Mouse (Mus musculus) liver, embryonic 12.5 days (tissue): Measurements from ENCODE around the gene Jazf1. TPM values are rescaled to one million over a fixed set of nuclear protein-coding genes. Genes with fewer than 3 reads are reported as not detected.

Experiments
- ATAC-seq: fragments of 200-750 bp; cut with Nextera tagmentation; 2 replicates; pipeline ENCODE4 v1.8.0; 2017; ENCODE audit warnings: moderate number of reproducible peaks, mild to moderate bottlenecking, moderate library complexity
- H3K27ac ChIP-seq: fragments of 300-500 bp; sonication (generic); 2 replicates; pipeline ENCODE4 v1.5.1; 2016; ENCODE audit warnings: mild to moderate bottlenecking
- H3K27me3 ChIP-seq: fragments of 300-500 bp; sonication (generic); replicated peaks from 2 replicates; pipeline ENCODE4 v1.6.1; 2016; ENCODE audit warnings: mild to moderate bottlenecking, moderate library complexity
- H3K36me3 ChIP-seq: fragments of 300-500 bp; sonication (generic); 2 replicates; pipeline ENCODE4 v1.6.1; 2016; ENCODE audit warnings: mild to moderate bottlenecking, moderate library complexity
- H3K4me1 ChIP-seq: fragments of 300-500 bp; sonication (generic); 2 replicates; pipeline ENCODE4 v1.6.1; 2016
- H3K4me2 ChIP-seq: fragments of 300-500 bp; sonication (generic); 2 replicates; pipeline ENCODE4 v1.6.1; 2016; ENCODE audit warnings: mild to moderate bottlenecking, moderate library complexity
- H3K4me3 ChIP-seq: fragments of 300-500 bp; sonication (generic); 2 replicates; pipeline ENCODE4 v1.5.1; 2016; ENCODE audit warnings: mild to moderate bottlenecking, moderate library complexity
- H3K9ac ChIP-seq: fragments of 300-500 bp; sonication (generic); 2 replicates; pipeline ENCODE4 v1.6.1; 2016; ENCODE audit warnings: mild to moderate bottlenecking, moderate library complexity
- H3K9me3 ChIP-seq: fragments of 300-500 bp; sonication (generic); replicated peaks from 2 replicates; pipeline ENCODE4 v1.6.1; 2016; ENCODE audit warnings: mild to moderate bottlenecking, moderate library complexity
- WGBS: fragments of 180-500 bp; shearing (Covaris S2); methylation state at CpG from one replicate; pipeline ENCODE4 v1.1.7; 2016; ENCODE audit not compliant: insufficient replicate concordance; 5-methylcytosine and 5-hydroxymethylcytosine counted together
- polyA plus RNA-seq: library from polyadenylated mRNA; unstranded; fragments of >200 nt; fragmentation: Nextera tagmentation; extraction: Ambion mirVana; gene quantifications from 2 replicates; pipeline ENCODE4 v1.2.1, GENCODE M21; 2016

Gene Jazf1
- polyA plus RNA-seq, 1 experiment from 2014 or later, result 1.3 TPM

DNA sequence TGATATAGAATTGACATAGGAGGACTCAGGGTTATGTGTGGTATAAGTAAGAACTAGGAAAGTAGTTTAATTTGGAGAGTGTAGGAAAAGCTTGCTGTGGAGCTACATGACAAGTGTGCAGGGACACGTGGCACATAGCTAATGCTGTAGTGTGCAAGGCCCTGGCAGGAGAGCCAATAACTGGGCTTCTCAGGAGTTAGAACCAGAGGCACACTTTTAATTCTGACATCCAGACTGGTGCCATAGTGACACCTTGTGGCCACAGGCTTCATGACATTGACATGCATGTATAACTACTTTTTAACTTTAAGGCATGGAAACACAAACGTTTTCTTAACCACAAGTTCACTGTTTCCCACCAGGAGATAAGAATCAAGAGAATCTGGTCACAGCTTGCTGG is 149.5 kb downstream of the Jazf1 start:
- H3K4me1 ChIP-seq, result no peaks in the 10 kb centered on the region
- peaks cover 6% of the 10 kb centered on the region; the same call in 1 of the 2 replicates for H3K27me3 ChIP-seq
- H3K4me2 ChIP-seq, result no peak overlapping the region
- no peak overlapping the region for H3K27ac ChIP-seq
- no peak overlapping the region for H3K4me3 ChIP-seq
- H3K9me3 ChIP-seq, result no peaks in the 10 kb centered on the region
- no peaks in the 10 kb centered on the region for H3K36me3 ChIP-seq
- no peak overlapping the region for H3K9ac ChIP-seq
- 2% methylated on average over 2 of the region's 2 CpGs for WGBS
- no peak for ATAC-seq

DNA sequence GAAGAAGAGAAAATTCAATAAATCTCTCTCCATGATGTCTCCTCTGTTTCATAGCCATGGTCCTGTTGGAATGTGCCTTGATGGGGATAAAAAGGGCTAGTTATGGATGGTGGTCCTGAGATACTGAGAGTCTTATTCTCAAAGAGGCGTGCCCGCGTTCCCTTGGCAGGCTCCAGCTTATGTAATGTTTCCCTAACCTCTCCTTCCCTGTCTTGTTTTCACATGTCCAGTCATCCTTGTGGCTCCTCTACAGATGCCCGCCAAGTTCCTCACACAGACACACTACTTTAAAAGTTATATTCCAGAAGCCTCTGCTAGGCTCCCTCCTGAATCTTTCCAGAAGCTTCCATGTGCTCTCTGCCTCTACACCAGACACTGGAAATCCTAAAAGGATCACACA is 151.0 kb downstream of the Jazf1 start:
- H3K4me3 ChIP-seq, result no peak overlapping the region
- peaks cover 6% of the 10 kb centered on the region; the same call in 1 of the 2 replicates for H3K27me3 ChIP-seq
- no peak for ATAC-seq
- no peak overlapping the region for H3K27ac ChIP-seq
- no peaks in the 10 kb centered on the region for H3K9me3 ChIP-seq
- no peak overlapping the region for H3K4me2 ChIP-seq
- H3K9ac ChIP-seq, result no peak overlapping the region
- H3K36me3 ChIP-seq, result no peaks in the 10 kb centered on the region
- 74% methylated on average over 4 of the region's 4 CpGs for WGBS
- no peaks in the 10 kb centered on the region for H3K4me1 ChIP-seq

DNA sequence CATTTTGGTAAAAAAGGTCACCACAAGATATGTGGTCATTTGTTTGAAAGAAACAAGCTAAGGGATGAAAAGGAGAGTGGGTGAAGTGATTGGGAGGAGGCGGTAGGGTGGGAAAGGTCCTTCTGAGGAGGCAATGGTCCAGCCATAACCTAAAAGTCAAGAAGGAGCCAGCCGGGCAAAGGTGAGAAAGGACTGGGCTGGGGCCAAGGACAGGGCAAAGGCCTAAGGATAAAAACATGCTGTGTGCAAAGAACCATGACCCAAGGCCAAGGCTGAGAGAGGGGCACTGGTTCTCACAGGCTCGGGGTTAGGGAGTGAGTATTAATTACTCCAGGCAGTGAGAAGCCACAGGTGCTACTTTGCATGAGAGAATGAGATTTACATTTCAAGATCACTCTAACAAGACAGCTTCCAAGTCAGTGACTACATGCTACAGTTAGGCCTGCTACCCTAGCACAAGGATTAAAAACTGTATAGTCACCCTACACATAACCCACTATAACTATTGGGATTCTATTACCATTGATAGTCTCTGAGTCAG is 151.5 kb downstream of the Jazf1 start:
- WGBS, result 65% methylated on average over 3 of the region's 3 CpGs
- Histone ChIP-seq H3K36me3 (no peaks in the 10 kb centered on the region), H3K27ac (no peak overlapping the region), H3K4me3 (no peak overlapping the region), H3K27me3 (peaks cover 6% of the 10 kb centered on the region; the same call in 1 of the 2 replicates), H3K9ac (no peak overlapping the region), H3K9me3 (no peaks in the 10 kb centered on the region), H3K4me2 (no peak overlapping the region), H3K4me1 (no peaks in the 10 kb centered on the region)
- ATAC-seq, result no peak

DNA sequence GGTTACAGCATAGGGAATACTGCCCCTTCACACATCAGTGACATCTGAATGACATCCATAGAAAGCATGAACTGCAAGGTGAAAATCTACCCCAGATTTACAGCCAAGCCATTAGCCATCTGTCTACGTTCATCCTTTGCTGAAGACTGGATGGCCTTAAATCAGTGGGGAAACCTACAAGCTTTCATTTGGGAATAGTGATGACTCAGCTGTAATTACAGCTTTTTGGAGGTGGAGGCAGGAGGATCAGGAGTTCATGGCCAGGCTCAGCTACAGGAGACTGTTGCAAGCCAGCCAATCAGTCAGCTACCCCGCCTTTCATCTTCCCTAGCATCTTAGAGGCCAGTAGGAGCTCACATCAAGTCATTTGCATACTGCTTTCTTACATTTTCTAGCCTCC is 153.5 kb downstream of the Jazf1 start:
- no peaks in the 10 kb centered on the region for H3K9me3 ChIP-seq
- peaks cover 6% of the 10 kb centered on the region for H3K27me3 ChIP-seq
- H3K4me3 ChIP-seq, result no peak overlapping the region
- no peak overlapping the region for H3K27ac ChIP-seq
- H3K9ac ChIP-seq, result no peak overlapping the region
- H3K36me3 ChIP-seq, result no peaks in the 10 kb centered on the region
- WGBS, result 45% methylated on average over 2 of the region's 2 CpGs
- no peaks in the 10 kb centered on the region for H3K4me1 ChIP-seq
- H3K4me2 ChIP-seq, result no peak overlapping the region
- ATAC-seq, result no peak

DNA sequence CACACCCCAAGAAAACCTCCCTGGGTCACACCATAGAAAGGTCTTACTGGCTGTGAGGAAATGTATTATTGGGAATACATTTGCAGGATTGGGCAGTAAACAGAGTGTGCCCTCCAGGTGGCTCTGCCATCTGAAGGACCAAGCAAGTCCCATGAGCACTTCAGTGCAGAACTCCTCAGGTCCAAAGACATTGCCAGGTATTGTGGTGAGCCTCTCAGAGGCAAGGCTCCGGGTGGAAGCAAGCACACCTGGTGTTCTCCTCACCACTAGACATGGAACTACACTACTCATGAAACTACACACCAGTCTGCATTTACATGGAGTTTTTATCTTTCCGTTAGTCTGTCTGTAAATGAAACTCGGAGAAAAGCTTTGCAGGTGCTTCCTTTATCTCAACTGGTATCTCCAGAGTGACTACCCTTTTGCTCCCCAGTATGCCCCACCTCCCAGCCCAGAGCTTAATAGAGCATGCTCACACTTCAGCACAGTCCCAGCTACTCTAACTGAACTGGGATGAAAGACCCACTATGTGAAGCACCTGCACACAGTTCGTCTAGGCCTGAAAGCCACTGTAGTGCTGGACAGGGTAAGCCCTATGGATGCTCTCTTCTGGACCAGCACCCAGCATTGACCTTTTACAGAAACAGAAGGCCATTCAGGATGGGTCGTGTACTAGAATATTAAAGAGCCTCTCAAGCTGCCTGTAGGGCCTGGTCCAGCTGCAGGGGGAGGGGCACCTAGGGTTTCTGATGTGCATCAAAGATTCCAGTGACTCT is 156.1 kb downstream of the Jazf1 start:
- H3K4me2 ChIP-seq, result no peak overlapping the region
- no peaks in the 10 kb centered on the region for H3K9me3 ChIP-seq
- no peaks in the 10 kb centered on the region; the same call in 1 of the 2 replicates for H3K27me3 ChIP-seq
- 51% methylated on average over 5 of the region's 5 CpGs for WGBS
- no peak overlapping the region for H3K4me3 ChIP-seq
- H3K36me3 ChIP-seq, result no peaks in the 10 kb centered on the region
- no peaks in the 10 kb centered on the region for H3K4me1 ChIP-seq
- H3K27ac ChIP-seq, result no peak overlapping the region
- ATAC-seq, result no peak
- no peak overlapping the region for H3K9ac ChIP-seq

DNA sequence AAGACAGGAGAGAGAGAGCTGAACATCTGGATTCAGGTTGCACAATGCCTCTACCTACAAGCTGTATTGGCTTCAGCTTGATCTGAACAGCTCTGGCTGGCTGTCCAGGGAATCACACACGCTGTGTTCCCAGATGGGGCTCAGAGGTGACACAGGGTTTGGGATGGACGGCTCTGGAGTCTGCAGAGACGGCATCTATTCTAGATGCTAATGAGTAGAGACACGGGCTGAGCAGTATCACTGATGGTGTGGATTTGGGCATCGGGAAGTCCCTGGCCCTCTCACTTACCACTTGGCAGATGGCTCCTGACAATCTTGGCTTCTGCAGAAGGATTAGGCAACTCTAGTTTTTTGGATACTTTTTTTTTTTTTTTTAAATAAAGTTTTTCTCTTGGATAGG is 161.6 kb downstream of the Jazf1 start:
- Histone ChIP-seq H3K4me3 (no peak overlapping the region), H3K9me3 (no peaks in the 10 kb centered on the region), H3K4me2 (no peak overlapping the region), H3K36me3 (no peaks in the 10 kb centered on the region), H3K27me3 (no peaks in the 10 kb centered on the region; the same call in 1 of the 2 replicates), H3K9ac (no peak overlapping the region), H3K27ac (no peak overlapping the region), H3K4me1 (0 out of 2 replicates have a peak, but pooled peaks cover 5% of the 10 kb centered on the region)
- no peak for ATAC-seq
- WGBS, result 73% methylated on average over 5 of the region's 5 CpGs

DNA sequence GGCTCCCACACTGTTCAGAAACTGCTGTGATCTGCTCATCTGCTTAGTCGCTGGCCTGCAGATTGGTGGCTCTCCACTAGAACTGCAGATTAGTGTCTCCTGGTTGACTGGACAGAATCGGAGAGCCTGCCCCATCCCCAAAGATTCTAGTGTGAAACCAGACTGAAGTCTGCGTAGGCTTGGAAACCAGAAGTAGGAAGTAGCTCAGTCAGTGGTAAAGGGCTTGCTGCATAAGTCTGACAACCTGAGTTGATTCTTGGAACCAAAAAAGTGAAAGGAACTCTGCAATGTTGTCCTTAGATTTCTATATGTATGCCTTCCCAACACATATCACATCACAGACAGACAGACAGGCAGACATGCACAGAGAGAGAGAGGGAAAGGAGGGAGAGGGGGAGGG is 163.3 kb downstream of the Jazf1 start:
- Histone ChIP-seq H3K4me1 (peaks cover 9% of the 10 kb centered on the region; the same call in 1 of the 2 replicates), H3K36me3 (no peaks in the 10 kb centered on the region), H3K9ac (no peak overlapping the region), H3K27ac (no peak overlapping the region), H3K27me3 (no peaks in the 10 kb centered on the region; the same call in 1 of the 2 replicates), H3K9me3 (no peaks in the 10 kb centered on the region), H3K4me2 (no peak overlapping the region), H3K4me3 (no peak overlapping the region)
- WGBS, result 56% methylated on average over 3 of the region's 3 CpGs
- ATAC-seq, result no peak

DNA sequence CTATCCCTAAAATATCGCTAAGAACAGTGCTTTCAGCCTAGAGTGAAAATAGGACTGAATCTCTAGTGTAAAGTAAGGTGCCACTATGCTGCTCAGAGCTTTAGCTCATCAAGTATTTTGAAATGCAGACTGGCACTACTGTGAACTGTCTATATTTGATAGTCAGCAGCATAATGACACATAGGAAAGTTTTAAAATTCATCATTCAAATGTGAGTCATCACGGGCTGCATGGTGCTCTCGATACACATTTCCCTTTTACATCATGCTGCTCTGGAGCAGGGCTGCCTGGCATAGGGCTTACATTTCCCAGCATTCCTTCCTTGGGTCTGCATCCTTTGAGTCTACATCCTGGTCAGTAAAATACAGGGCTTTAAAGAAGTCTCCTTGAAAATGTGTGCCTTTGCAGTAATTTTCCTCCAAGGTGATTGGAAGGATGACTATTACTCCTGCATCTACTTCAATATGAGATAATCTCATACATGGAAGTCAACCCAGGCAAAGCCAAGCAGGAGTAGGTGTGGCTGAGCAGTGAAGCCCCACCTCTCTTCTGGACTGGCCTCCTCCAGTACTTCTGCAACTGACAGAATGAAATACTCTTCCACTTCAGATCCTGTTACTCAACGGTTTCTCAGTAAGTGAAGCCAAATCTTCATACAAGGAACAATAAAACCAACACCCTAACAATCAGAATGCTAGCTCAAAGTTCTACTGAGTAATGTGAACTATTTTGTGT is 165.0 kb downstream of the Jazf1 start:
- Histone ChIP-seq H3K4me2 (no peak overlapping the region), H3K27ac (no peak overlapping the region), H3K4me1 (peaks cover 17% of the 10 kb centered on the region), H3K27me3 (no peaks in the 10 kb centered on the region), H3K4me3 (no peak overlapping the region), H3K9me3 (no peaks in the 10 kb centered on the region), H3K9ac (no peak overlapping the region), H3K36me3 (no peaks in the 10 kb centered on the region)
- 61% methylated on average over 4 of the region's 4 CpGs for WGBS
- ATAC-seq, result no peak

DNA sequence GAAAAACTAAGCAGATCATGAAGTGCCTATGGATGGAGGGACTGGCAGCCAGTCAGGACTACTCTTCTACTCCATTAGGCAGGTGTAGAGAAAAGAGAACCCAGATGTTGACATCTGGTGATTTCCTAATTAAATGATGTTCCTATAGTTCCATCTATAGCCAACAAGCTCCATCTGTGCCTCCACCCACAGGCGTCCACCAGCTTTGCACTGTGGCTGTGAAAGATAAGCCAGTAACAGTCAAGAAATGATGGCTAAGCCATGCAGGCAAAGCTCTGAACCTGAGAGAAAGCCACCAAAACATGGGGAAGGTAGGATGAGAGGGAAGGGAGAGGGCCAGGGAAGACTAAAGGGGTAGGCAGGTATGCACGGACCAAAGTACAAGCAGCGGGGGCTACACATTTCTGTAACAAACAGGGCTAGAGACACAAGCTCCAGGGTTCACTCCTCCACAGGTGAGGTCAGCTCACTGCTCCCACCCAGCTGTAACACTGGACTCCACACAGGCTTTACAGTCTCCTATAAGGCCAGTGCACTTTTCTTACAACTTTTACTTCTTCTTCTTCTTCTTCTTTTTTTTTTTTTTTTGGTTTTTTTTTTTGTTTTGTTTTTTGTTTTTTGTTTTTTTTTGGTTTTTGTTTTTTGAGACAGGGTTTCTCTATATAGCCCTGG is 168.7 kb downstream of the Jazf1 start:
- WGBS, result 57% methylated on average over 3 of the region's 3 CpGs
- H3K9ac ChIP-seq, result no peak overlapping the region
- H3K27me3 ChIP-seq, result no peaks in the 10 kb centered on the region
- no peak overlapping the region for H3K4me3 ChIP-seq
- ATAC-seq, result peak; percentile 96
- H3K27ac ChIP-seq, result peak overlapping the region; percentile 77
- H3K4me1 ChIP-seq, result peaks cover 17% of the 10 kb centered on the region
- no peaks in the 10 kb centered on the region for H3K36me3 ChIP-seq
- peak overlapping the region; percentile 41 for H3K4me2 ChIP-seq
- H3K9me3 ChIP-seq, result no peaks in the 10 kb centered on the region

DNA sequence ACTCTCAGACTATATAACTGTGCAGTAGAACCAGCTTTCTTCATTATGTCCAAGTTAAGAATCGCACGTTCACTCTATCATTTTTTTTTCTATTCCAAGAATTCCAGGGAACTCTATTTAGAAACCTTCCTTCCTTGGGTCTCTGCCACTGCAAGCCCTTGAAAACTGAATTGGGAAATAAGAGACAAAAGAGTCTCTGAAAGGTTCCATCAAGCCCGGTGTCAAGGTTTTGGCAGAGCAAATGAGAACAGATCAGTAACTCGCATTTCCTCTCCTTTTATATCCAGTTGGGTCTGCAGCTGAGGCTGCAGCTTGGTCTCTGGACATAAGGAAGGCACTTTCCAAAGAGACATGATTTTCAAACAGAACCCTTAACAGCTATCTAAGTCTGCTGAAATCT is 173.4 kb downstream of the Jazf1 start:
- Histone ChIP-seq H3K4me2 (no peak overlapping the region), H3K27ac (no peak overlapping the region), H3K9ac (no peak overlapping the region), H3K27me3 (no peaks in the 10 kb centered on the region), H3K4me3 (no peak overlapping the region), H3K36me3 (no peaks in the 10 kb centered on the region), H3K4me1 (peaks cover 8% of the 10 kb centered on the region; the same call in 1 of the 2 replicates), H3K9me3 (no peaks in the 10 kb centered on the region)
- 76% methylated on average over 4 of the region's 4 CpGs for WGBS
- ATAC-seq, result no peak

DNA sequence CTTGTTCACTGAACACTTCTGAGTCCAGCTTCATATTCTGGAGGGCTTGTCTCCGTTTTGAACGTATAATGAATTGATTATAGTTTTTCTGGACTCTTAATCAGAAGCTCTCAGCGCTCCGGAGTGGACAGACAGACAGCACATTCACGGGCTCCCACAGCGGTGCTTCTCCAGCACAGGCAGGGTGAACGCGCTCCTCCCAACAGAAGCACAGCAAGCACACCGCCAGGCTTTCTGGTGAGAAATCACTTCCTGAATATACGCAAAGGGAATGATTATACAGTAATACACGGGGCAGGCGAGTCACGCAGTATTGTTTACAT is 174.0 kb downstream of the Jazf1 start:
- ATAC-seq, result no peak
- Histone ChIP-seq H3K9me3 (no peaks in the 10 kb centered on the region), H3K4me2 (no peak overlapping the region), H3K36me3 (no peaks in the 10 kb centered on the region), H3K9ac (no peak overlapping the region), H3K27me3 (no peaks in the 10 kb centered on the region), H3K4me3 (no peak overlapping the region), H3K4me1 (peaks cover 5% of the 10 kb centered on the region; the same call in 1 of the 2 replicates), H3K27ac (no peak overlapping the region)
- WGBS, result 74% methylated on average over 13 of the region's 13 CpGs
